In genomic region chr9:96744909-96745308, GRCm38 (mm10) we compare ENCODE assay signal across 22 mouse cellular contexts.
"Had no signal": no experiment of that assay in that cellular context is flagged by ENCODE, and none has a peak within 500 bp of the region (broad histone marks: within the 10 kb centered on the region; RNA-seq: fewer than 3 reads in every experiment).

No protein-coding gene starts in this region.

- ATAC-seq: liver, postnatal 0 days; lung, postnatal 0 days; midbrain, embryonic 13.5 days; midbrain, embryonic 16.5 days had no signal

- H3K27me3 ChIP-seq: liver, embryonic 15.5 days; lung, embryonic 15.5 days; megakaryocyte, embryonic 14.5 days; midbrain, embryonic 13.5 days; neural tube, embryonic 13.5 days; neural tube, embryonic 15.5 days; stomach, embryonic 15.5 days had no signal

- H3K9me3 ChIP-seq: liver, embryonic 15.5 days; lung, embryonic 15.5 days; midbrain, embryonic 13.5 days; neural tube, embryonic 15.5 days; stomach, embryonic 15.5 days had no signal

- H3K4me1 ChIP-seq: liver, embryonic 15.5 days; neural tube, embryonic 15.5 days had no signal

- H3K36me3 ChIP-seq: liver, embryonic 15.5 days; lung, embryonic 15.5 days; midbrain, embryonic 13.5 days; neural tube, embryonic 13.5 days; neural tube, embryonic 15.5 days; stomach, embryonic 15.5 days had no signal

- H3K27ac ChIP-seq: liver, embryonic 15.5 days; lung, embryonic 15.5 days; macrophage; midbrain, embryonic 13.5 days; neural tube, embryonic 13.5 days; neural tube, embryonic 15.5 days; stomach, embryonic 15.5 days; stomach, postnatal 0 days had no signal

- H3K4me3 ChIP-seq: liver, embryonic 15.5 days; lung, embryonic 15.5 days; megakaryocyte, embryonic 14.5 days; midbrain, embryonic 13.5 days; myocyte; neural tube, embryonic 13.5 days; neural tube, embryonic 15.5 days; stomach, embryonic 15.5 days had no signal

- DNase-seq: liver, postnatal 0 days; lung, adult 2 months; lung, postnatal 14 days; lung, postnatal 36 days; retina, postnatal 1 day; right cerebral cortex, adult 18-20 months; right cerebral cortex, postnatal 25 days; thymus, adult 2 months; thymus, postnatal 14 days; thymus, postnatal 4 days had no signal
